Comparison of ENCODE assay signal across 8 mouse cellular contexts in the genomic region with DNA sequence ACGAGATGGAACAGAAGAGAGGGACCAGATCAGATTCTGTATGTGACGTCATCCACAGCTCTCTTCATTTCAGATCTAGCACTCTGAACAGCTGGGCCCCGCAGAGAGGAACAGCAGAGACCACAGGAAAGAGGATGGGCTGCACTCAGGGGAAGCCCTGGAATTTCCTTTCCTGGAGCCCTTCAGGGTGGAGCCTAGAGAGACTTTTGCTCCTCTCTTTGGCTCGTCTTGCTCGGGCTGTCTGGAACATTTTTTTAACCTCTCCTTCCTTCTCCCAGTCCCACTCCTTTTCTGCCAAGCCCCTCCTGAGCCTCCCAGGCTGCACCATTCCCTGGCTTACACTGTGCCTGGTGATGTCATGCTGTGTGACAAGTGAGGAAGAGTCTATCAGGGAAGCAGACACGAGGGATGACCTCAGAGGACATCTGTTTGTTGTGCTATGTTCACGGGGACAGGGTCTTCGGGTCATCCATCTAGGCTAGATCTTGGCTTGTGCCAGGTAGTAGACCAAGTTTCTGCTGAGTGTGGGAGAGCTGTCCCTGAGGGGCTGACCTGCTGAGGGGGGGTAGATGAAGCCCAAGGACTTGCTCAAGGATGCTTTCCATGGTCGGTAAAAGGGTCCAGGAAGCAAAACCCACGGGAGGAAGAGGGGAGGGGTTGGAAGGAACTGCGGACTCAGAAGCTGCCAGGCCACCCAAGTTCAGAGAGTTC.
DNase-seq lines count a peak whose midpoint lies in the region; ATAC-seq and TF ChIP-seq lines count a peak whose summit lies in the region.

No protein-coding gene starts in this region.

- peaks cover 68% of the 10 kb centered on the region for H3K4me1 ChIP-seq in bone marrow macrophage, adult 2 months (ENCODE audit: control insufficient read depth, insufficient read depth, low read length)
- peaks cover 41% of the 10 kb centered on the region for H3K4me1 ChIP-seq in heart, embryonic 16.5 days (ENCODE audit: control insufficient read depth, insufficient read depth, low read length)
- peaks cover 24% of the 10 kb centered on the region for H3K4me1 ChIP-seq in limb, embryonic 10.5 days
- peaks cover 13% of the 10 kb centered on the region for H3K4me1 ChIP-seq in stomach, embryonic 15.5 days

- H3K36me3 ChIP-seq in heart, embryonic 16.5 days (ENCODE audit: control insufficient read depth, insufficient read depth) = no peaks in the 10 kb centered on the region
- no peaks in the 10 kb centered on the region for H3K36me3 ChIP-seq in limb, embryonic 10.5 days
- no peaks in the 10 kb centered on the region for H3K36me3 ChIP-seq in stomach, embryonic 15.5 days

- H3K27me3 ChIP-seq in heart, embryonic 16.5 days (ENCODE audit: control insufficient read depth, insufficient read depth, low read length) = no peaks in the 10 kb centered on the region
- H3K27me3 ChIP-seq in limb, embryonic 10.5 days (ENCODE audit: low read depth, poor library complexity, severe bottlenecking) = no peaks in the 10 kb centered on the region
- H3K27me3 ChIP-seq in stomach, embryonic 15.5 days (replicated peaks) = no peaks in the 10 kb centered on the region

- 12% methylated on average over 11 of the region's 11 CpGs for whole genome bisulfite sequencing in heart, embryonic 16.5 days
- WGBS in limb, embryonic 10.5 days = 60% methylated on average over 11 of the region's 11 CpGs
- 19% methylated on average over 11 of the region's 11 CpGs for WGBS in stomach, embryonic 15.5 days

- peak overlapping the region; percentile 22; the same call in 1 of the 2 replicates for H3K9ac ChIP-seq in heart, embryonic 16.5 days (ENCODE audit: low read length)
- H3K9ac ChIP-seq in stomach, embryonic 15.5 days = no peak overlapping the region

- H3K4me3 ChIP-seq in bone marrow macrophage, adult 2 months (ENCODE audit: insufficient read depth, low read length) = peak overlapping the region; percentile 34
- H3K4me3 ChIP-seq in heart, embryonic 16.5 days (ENCODE audit: low read length) = no peak overlapping the region
- no peak overlapping the region for H3K4me3 ChIP-seq in limb, embryonic 10.5 days
- H3K4me3 ChIP-seq in stomach, embryonic 15.5 days (replicated peaks) = no peak overlapping the region

- TF ChIP-seq CTCF in bone marrow macrophage, adult 2 months (IDR thresholded peaks at IDR 0.05; ENCODE audit: low read depth, low read length) = no peak

- TF ChIP-seq POLR2A in bone marrow macrophage, adult 2 months (IDR thresholded peaks at IDR 0.05; ENCODE audit: borderline replicate concordance, low read depth, low read length) = no peak

- H3K27ac ChIP-seq in bone marrow macrophage, adult 2 months (ENCODE audit: insufficient read depth, low read depth, low read length) = peak overlapping the region; percentile 17; the same call in 1 of the 2 replicates
- H3K27ac ChIP-seq in heart, embryonic 16.5 days (ENCODE audit: low read length) = peak overlapping the region; percentile 69
- H3K27ac ChIP-seq in limb, embryonic 10.5 days = peak overlapping the region; percentile 48; the same call in 1 of the 2 replicates
- peak overlapping the region; percentile 23 for H3K27ac ChIP-seq in stomach, embryonic 15.5 days

- no peak for DNase-seq in frontal cortex, postnatal 25 days (ENCODE audit: low spot score in 2 of 2)
- DNase-seq in limb, embryonic 10.5 days (ENCODE audit: low spot score) = no peak
- DNase-seq in urinary bladder, postnatal 10 days (ENCODE audit: low spot score) = no peak
- no peak for DNase-seq in frontal cortex, postnatal 14 days (ENCODE audit: low spot score in 2 of 2)

- H3K4me2 ChIP-seq in heart, embryonic 16.5 days (ENCODE audit: low read depth, low read length) = peak overlapping the region; percentile 1
- peak overlapping the region; percentile 16; the same call in 1 of the 2 replicates for H3K4me2 ChIP-seq in stomach, embryonic 15.5 days

- ATAC-seq in frontal cortex, adult (ENCODE audit: low TSS enrichment) = 0 out of 2 replicates have a peak, but pooled peaks have one; percentile 44
- peak; percentile 78 for ATAC-seq in heart, embryonic 16.5 days (replicated peaks; ENCODE audit: extremely low read depth, insufficient read depth, low FRiP score)
- ATAC-seq in stomach, embryonic 15.5 days (ENCODE audit: insufficient read depth, low FRiP score, low read depth) = peak; percentile 71

- H3K9me3 ChIP-seq in heart, embryonic 16.5 days (replicated peaks; ENCODE audit: control insufficient read depth, low read length) = no peaks in the 10 kb centered on the region
- no peaks in the 10 kb centered on the region for H3K9me3 ChIP-seq in limb, embryonic 10.5 days (replicated peaks)
- H3K9me3 ChIP-seq in stomach, embryonic 15.5 days = no peaks in the 10 kb centered on the region

Comparison
In these comparisons a context has a peak if more than half of its experiments do, and no peak if none do; other contexts are left out.
1. H3K27ac ChIP-seq: peak in every context shown above with its lines; median percentile 69 in heart, embryonic 16.5 days; 48 in limb, embryonic 10.5 days; 23 in stomach, embryonic 15.5 days; 17 in bone marrow macrophage, adult 2 months.